Mouse (Mus musculus): ENCODE measurements around the gene Parp9. TPM values are rescaled to one million over a fixed set of nuclear protein-coding genes. Genes with fewer than 3 reads are reported as not detected.

Parp9 gene
- polyA plus RNA-seq, 1 experiment from 2014 or later, result 3.3 TPM

DNA sequence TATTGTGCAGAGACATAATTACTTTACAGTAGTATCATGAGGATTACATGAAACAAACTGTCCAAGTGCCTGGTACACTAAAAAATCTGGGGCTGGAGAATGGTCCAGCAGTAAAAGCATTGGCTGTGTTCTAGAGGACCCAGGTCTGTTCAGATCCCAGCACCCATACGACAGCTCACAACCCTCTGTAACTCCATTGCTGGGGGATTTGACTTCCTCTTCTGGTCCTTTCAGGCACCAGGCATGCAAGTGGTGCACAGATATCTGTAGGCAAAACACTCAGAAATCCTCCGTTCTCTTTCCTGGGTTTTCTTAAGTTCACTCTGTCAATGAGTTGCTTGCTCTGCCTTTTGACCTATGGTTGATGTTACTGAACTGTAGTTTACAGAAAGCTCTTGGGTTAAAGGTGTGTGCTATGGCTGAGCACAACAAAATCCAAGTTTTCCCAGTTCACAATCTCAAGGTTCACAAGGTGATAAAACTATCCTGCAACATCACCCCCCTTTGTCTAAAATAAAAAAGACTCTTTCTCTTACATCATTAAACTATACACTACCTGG lies 16.5 kb upstream of the Parp9 start:
- H3K36me3 ChIP-seq (ENCODE audit: control insufficient read depth, insufficient read depth, low read length), result no peaks in the 10 kb centered on the region
- H3K4me1 ChIP-seq (ENCODE audit: control insufficient read depth, insufficient read depth, low read length), result no peaks in the 10 kb centered on the region
- H3K4me2 ChIP-seq (ENCODE audit: low read length), result no peak overlapping the region
- 91% methylated on average over 2 of the region's 2 CpGs for WGBS
- H3K27me3 ChIP-seq (ENCODE audit: control insufficient read depth, insufficient read depth, low read length), result no peaks in the 10 kb centered on the region
- H3K27ac ChIP-seq (replicated peaks; ENCODE audit: low read depth, low read length), result no peak overlapping the region
- H3K9ac ChIP-seq (replicated peaks; ENCODE audit: low read length), result no peak overlapping the region
- ATAC-seq (ENCODE audit: low FRiP score, low TSS enrichment) (no peak), DNase-seq (no peak)
- H3K4me3 ChIP-seq (replicated peaks; ENCODE audit: low read depth, low read length), result no peak overlapping the region
- H3K9me3 ChIP-seq (ENCODE audit: control insufficient read depth, low read length), result no peaks in the 10 kb centered on the region

DNA sequence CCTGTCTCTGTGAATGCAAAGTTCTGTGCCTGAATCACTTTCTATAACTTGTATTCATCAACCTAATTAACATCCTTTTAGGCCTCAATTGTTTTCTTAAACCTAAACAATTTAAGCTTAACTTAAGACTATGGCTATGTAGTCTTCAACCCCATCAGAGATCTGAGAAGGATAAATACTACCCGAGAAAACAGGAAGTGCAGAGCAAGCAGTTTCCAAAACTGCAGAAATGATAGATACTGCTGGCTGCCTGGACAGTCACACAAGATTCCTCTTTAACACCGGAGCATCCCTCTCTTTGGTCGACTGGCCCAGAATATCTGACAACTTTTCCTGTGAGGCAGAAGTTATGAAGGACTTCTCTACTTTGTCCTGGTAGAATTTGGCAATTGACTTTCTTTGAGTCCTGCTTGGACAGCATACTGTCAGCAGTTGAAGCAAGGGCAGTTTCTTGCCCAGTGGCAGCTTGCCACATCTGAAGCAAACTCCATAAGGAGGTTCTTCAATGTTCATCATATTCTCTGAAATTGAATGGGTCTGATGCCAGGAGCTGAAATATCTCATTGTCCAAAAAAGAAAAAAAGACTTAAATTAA lies 15.9 kb upstream of the Parp9 start:
- Histone ChIP-seq H3K9me3 (ENCODE audit: control insufficient read depth, low read length) (no peaks in the 10 kb centered on the region), H3K27me3 (ENCODE audit: control insufficient read depth, insufficient read depth, low read length) (no peaks in the 10 kb centered on the region), H3K4me1 (ENCODE audit: control insufficient read depth, insufficient read depth, low read length) (no peaks in the 10 kb centered on the region), H3K4me3 (replicated peaks; ENCODE audit: low read depth, low read length) (no peak overlapping the region), H3K27ac (replicated peaks; ENCODE audit: low read depth, low read length) (no peak overlapping the region), H3K36me3 (ENCODE audit: control insufficient read depth, insufficient read depth, low read length) (no peaks in the 10 kb centered on the region), H3K4me2 (ENCODE audit: low read length) (no peak overlapping the region), H3K9ac (replicated peaks; ENCODE audit: low read length) (no peak overlapping the region)
- DNase-seq (no peak), ATAC-seq (ENCODE audit: low FRiP score, low TSS enrichment) (no peak)
- WGBS, result 88% methylated on average over 3 of the region's 3 CpGs

DNA sequence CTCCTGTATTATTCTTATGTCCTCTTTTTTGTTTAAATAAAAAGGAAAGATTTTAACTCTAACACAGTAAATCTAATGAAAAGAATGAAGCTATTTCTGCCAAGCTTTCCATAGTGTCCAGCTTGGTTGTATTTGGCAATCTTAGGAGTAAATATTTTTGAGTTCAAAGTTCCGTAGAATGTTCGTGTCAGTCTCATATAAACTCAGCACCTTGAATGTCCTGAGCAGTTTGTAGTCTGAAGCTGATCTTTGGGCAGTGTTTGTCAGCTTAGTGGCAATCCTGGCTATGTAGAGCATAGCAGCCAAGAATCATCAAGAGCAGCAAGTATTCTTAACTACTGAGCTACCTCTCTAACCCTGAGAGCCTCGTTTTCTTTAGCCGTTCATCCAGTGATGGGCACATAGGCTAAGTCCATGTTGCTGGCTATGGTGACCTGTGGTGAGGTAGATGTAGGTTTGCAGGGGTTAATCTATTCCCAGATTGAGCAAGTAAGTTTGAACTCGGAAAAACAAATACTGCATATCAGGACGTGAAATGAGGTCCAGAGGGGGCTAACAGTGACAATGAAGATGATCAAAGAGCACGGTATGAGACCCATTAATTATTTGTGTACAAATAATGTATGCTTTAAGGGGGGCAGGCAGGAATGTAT lies 14.6 kb upstream of the Parp9 start:
- Histone ChIP-seq H3K4me2 (ENCODE audit: low read length) (no peak overlapping the region), H3K36me3 (ENCODE audit: control insufficient read depth, insufficient read depth, low read length) (no peaks in the 10 kb centered on the region), H3K9me3 (ENCODE audit: control insufficient read depth, low read length) (no peaks in the 10 kb centered on the region), H3K9ac (replicated peaks; ENCODE audit: low read length) (no peak overlapping the region), H3K27me3 (ENCODE audit: control insufficient read depth, insufficient read depth, low read length) (no peaks in the 10 kb centered on the region), H3K4me3 (replicated peaks; ENCODE audit: low read depth, low read length) (no peak overlapping the region), H3K27ac (replicated peaks; ENCODE audit: low read depth, low read length) (no peak overlapping the region), H3K4me1 (ENCODE audit: control insufficient read depth, insufficient read depth, low read length) (no peaks in the 10 kb centered on the region)
- WGBS, result 85% methylated on average over 7 of the region's 7 CpGs
- DNase-seq, result no peak
- no peak for ATAC-seq (ENCODE audit: low FRiP score, low TSS enrichment)

DNA sequence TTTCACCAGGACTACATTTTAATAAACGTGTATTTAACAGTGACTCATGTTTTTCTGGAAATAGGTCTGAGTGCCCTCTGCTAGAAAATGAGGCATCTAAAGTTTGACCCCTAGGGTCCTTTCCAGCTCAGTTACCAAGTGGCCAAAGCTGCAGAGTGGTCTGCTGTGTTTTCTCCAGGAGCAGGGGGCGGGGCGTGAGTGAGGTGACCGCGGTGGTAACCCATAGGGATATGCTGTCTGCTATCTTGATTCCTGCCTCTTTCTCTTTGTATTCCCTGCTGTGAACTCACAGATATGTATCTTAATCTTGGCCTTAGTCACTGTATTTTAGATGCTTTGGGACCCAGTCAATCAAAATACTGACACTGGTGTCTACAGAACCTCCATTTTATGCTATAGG lies 13.9 kb upstream of the Parp9 start:
- Histone ChIP-seq H3K36me3 (ENCODE audit: control insufficient read depth, insufficient read depth, low read length) (no peaks in the 10 kb centered on the region), H3K9ac (replicated peaks; ENCODE audit: low read length) (no peak overlapping the region), H3K27ac (replicated peaks; ENCODE audit: low read depth, low read length) (no peak overlapping the region), H3K9me3 (ENCODE audit: control insufficient read depth, low read length) (no peaks in the 10 kb centered on the region), H3K4me3 (replicated peaks; ENCODE audit: low read depth, low read length) (no peak overlapping the region), H3K4me2 (ENCODE audit: low read length) (no peak overlapping the region), H3K4me1 (ENCODE audit: control insufficient read depth, insufficient read depth, low read length) (no peaks in the 10 kb centered on the region), H3K27me3 (ENCODE audit: control insufficient read depth, insufficient read depth, low read length) (no peaks in the 10 kb centered on the region)
- DNase-seq, result no peak
- no peak for ATAC-seq (ENCODE audit: low FRiP score, low TSS enrichment)
- WGBS, result 92% methylated on average over 5 of the region's 5 CpGs

DNA sequence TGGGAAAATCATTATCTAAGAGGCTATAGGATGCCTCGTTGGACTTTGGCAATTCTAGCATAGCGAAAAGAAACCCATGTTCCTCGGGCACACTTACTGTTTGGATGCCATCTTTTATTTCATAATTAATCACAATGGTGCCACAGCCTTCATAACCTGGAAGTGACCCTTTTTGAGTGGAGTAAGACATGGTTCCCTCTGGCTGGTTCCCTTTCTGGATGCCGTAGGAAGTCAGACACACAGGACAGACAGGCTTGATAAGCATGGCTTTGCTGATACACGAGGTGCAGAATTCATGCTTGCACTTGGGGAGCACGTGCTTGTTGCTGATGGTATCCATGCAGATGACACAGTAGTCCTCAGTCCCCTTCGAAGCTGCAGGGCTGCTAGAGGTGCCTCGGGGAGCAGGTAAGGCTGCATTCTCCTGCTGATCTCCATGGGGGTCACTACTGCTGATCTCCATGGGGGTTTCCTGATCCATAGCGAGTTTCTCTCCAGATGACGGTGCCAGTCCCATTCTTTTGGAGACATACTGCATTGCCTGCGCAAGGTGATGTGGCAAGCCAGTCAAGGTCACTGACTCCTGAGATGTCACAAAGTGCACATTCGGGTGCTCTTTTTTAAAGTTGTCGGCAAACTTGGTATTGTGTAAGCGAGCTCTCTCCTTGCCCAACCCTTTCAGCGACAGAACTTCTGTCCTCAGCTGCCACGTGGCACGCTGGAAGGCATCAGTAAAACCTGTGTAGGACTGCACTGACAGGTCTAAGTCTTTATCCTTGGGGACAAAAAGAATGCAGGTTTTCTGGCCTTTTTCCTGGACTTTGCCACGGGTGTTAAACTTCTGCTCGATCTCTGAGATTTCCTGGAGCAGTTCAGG lies 5.9 kb upstream of the Parp9 start:
- no peaks in the 10 kb centered on the region for H3K4me1 ChIP-seq (ENCODE audit: control insufficient read depth, insufficient read depth, low read length)
- 89% methylated on average over 19 of the region's 19 CpGs for WGBS

DNA sequence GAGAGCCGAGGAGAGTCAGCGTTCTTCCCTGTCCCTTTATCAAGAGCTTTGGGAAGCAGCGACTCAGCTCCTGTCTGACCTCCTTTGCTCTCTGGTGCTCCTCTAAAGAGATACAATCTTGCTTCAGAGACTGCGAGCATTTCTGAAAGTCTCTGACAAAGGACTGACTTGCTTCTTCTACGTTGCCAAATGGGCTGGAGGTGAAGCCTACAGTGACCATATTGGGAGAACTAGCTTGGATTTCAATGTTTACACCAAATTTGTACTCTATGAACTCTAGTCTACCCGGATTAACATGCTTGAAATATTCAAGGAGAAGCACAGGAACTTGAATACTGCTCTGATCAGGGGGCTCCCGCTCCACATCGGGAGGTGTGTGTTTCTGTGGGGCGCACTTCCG lies 5.1 kb upstream of the Parp9 start:
- Histone ChIP-seq H3K27me3 (ENCODE audit: control insufficient read depth, insufficient read depth, low read length) (no peaks in the 10 kb centered on the region), H3K9ac (replicated peaks; ENCODE audit: low read length) (no peak overlapping the region), H3K27ac (replicated peaks; ENCODE audit: low read depth, low read length) (no peak overlapping the region), H3K4me2 (ENCODE audit: low read length) (no peak overlapping the region), H3K4me3 (replicated peaks; ENCODE audit: low read depth, low read length) (no peak overlapping the region), H3K36me3 (ENCODE audit: control insufficient read depth, insufficient read depth, low read length) (no peaks in the 10 kb centered on the region), H3K9me3 (ENCODE audit: control insufficient read depth, low read length) (no peaks in the 10 kb centered on the region), H3K4me1 (ENCODE audit: control insufficient read depth, insufficient read depth, low read length) (no peaks in the 10 kb centered on the region)
- no peak for DNase-seq
- 90% methylated on average over 10 of the region's 10 CpGs for WGBS
- no peak for ATAC-seq (ENCODE audit: low FRiP score, low TSS enrichment)

More for the DNA sequence above, 5.9 kb upstream of the Parp9 start:
- Histone ChIP-seq H3K27ac (replicated peaks; ENCODE audit: low read depth, low read length) (no peak overlapping the region), H3K27me3 (ENCODE audit: control insufficient read depth, insufficient read depth, low read length) (no peaks in the 10 kb centered on the region), H3K36me3 (ENCODE audit: control insufficient read depth, insufficient read depth, low read length) (no peaks in the 10 kb centered on the region), H3K9ac (replicated peaks; ENCODE audit: low read length) (no peak overlapping the region), H3K9me3 (ENCODE audit: control insufficient read depth, low read length) (no peaks in the 10 kb centered on the region), H3K4me2 (ENCODE audit: low read length) (no peak overlapping the region), H3K4me3 (replicated peaks; ENCODE audit: low read depth, low read length) (no peak overlapping the region)
- ATAC-seq (ENCODE audit: low FRiP score, low TSS enrichment) (no peak), DNase-seq (no peak)

DNA sequence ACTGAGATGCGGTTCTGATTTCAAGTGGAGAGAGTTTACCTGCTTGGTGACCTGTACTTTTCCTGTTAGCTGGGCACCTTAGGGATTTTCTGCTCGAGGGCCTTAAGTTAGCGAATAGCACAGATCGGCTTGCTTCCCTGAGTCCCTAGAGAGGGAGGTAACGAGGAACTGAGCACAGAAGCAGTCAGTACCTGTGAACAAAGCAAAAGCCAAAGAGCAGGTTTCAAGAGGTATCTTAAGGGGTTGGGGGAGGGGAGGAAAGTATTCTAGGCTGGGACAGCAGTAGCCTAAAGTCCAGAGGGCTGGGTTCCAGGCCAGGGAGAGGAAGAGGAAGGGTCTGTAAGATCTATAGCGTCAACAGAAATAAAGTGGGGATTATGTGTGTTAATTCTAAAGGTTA lies 991 bp downstream of the Parp9 start:
- Histone ChIP-seq H3K36me3 (ENCODE audit: control insufficient read depth, insufficient read depth, low read length) (no peaks in the 10 kb centered on the region), H3K9me3 (ENCODE audit: control insufficient read depth, low read length) (no peaks in the 10 kb centered on the region), H3K4me2 (ENCODE audit: low read length) (peak overlapping the region; percentile 70), H3K9ac (replicated peaks; ENCODE audit: low read length) (peak overlapping the region; percentile 48; the same call in 1 of the 2 replicates), H3K4me3 (replicated peaks; ENCODE audit: low read depth, low read length) (peak overlapping the region; percentile 46), H3K27ac (replicated peaks; ENCODE audit: low read depth, low read length) (no peak overlapping the region), H3K4me1 (ENCODE audit: control insufficient read depth, insufficient read depth, low read length) (no peaks in the 10 kb centered on the region; the same call in 1 of the 2 replicates), H3K27me3 (ENCODE audit: control insufficient read depth, insufficient read depth, low read length) (no peaks in the 10 kb centered on the region; the same call in 1 of the 2 replicates)
- DNase-seq (peak; percentile 20), ATAC-seq (ENCODE audit: low FRiP score, low TSS enrichment) (no peak)
- 8% methylated on average over 6 of the region's 6 CpGs for WGBS

DNA sequence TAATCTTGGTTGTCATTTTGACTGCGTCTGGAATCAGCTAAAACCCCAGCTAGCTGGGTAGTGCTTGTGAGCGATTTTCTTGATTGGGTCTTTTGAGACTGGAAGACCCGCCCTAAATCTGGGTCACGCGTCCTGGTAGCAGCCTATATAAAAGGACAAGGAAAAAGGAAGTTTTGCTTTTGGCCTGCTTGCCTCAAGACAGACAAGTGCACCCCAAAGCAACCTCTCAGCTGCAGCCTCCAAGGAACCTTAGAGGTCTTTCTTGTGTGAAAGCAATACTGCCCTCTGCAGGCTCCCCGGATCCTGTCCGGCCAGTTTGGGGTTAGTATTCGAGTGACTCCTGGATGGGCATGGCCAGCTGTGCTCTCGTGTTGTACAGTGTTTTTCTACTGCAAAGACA lies 1.4 kb downstream of the Parp9 start:
- WGBS, result 19% methylated on average over 9 of the region's 9 CpGs
- no peak for ATAC-seq (ENCODE audit: low FRiP score, low TSS enrichment)
- Histone ChIP-seq H3K4me1 (ENCODE audit: control insufficient read depth, insufficient read depth, low read length) (no peaks in the 10 kb centered on the region; the same call in 1 of the 2 replicates), H3K4me3 (replicated peaks; ENCODE audit: low read depth, low read length) (no peak overlapping the region), H3K27ac (replicated peaks; ENCODE audit: low read depth, low read length) (no peak overlapping the region), H3K4me2 (ENCODE audit: low read length) (peak overlapping the region; percentile 70), H3K27me3 (ENCODE audit: control insufficient read depth, insufficient read depth, low read length) (no peaks in the 10 kb centered on the region; the same call in 1 of the 2 replicates), H3K36me3 (ENCODE audit: control insufficient read depth, insufficient read depth, low read length) (no peaks in the 10 kb centered on the region), H3K9ac (replicated peaks; ENCODE audit: low read length) (no peak overlapping the region), H3K9me3 (ENCODE audit: control insufficient read depth, low read length) (no peaks in the 10 kb centered on the region)
- peak; percentile 75 for DNase-seq
